Mouse (Mus musculus) hindbrain, embryonic 16.5 days (tissue): ENCODE data around the gene Taar2. TPM values are rescaled to one million over a fixed set of nuclear protein-coding genes. Genes with fewer than 3 reads are reported as not detected.

ENCODE experiments used
- ATAC-seq: fragments of 200-750 bp; cut with Nextera tagmentation; 2 replicates; pipeline ENCODE4 v1.8.0; 2017; ENCODE audit warnings: moderate TSS enrichment, moderate library complexity
- H3K27ac ChIP-seq: fragments of 300-500 bp; sonication (generic); 2 replicates; pipeline ENCODE4 v1.5.1; 2014; ENCODE audit warnings: low read depth, mild to moderate bottlenecking, control low read depth, low read length, moderate library complexity
- H3K27me3 ChIP-seq: fragments of 300-500 bp; sonication (generic); replicated peaks from 2 replicates; pipeline ENCODE4 v1.6.1; 2014; ENCODE audit warnings: low read length; ENCODE audit not compliant: control insufficient read depth, insufficient read depth
- H3K36me3 ChIP-seq: fragments of 300-500 bp; sonication (generic); 2 replicates; pipeline ENCODE4 v1.6.1; 2014; ENCODE audit warnings: mild to moderate bottlenecking, low read length, moderate library complexity, mixed read lengths; ENCODE audit not compliant: control insufficient read depth, insufficient read depth
- H3K4me1 ChIP-seq: fragments of 300-500 bp; sonication (generic); 2 replicates; pipeline ENCODE4 v1.6.1; 2014; ENCODE audit warnings: low read depth, low read length; ENCODE audit not compliant: control insufficient read depth, insufficient read depth
- H3K4me2 ChIP-seq: fragments of 300-500 bp; sonication (generic); 2 replicates; pipeline ENCODE4 v1.6.1; 2014; ENCODE audit warnings: mild to moderate bottlenecking, low read length, control low read depth, moderate library complexity
- H3K4me3 ChIP-seq: fragments of 300-500 bp; sonication (generic); 2 replicates; pipeline ENCODE4 v1.5.1; 2014; ENCODE audit warnings: mild to moderate bottlenecking, low read length, control low read depth, moderate library complexity
- H3K9ac ChIP-seq: fragments of 300-500 bp; sonication (generic); 2 replicates; pipeline ENCODE4 v1.6.1; 2014; ENCODE audit warnings: low read depth, mild to moderate bottlenecking, control low read depth, low read length, moderate library complexity
- H3K9me3 ChIP-seq: fragments of 300-500 bp; sonication (generic); 2 replicates; pipeline ENCODE4 v1.6.1; 2014; ENCODE audit warnings: mild to moderate bottlenecking, low read length, moderate library complexity; ENCODE audit not compliant: control insufficient read depth
- WGBS: fragments of 180-500 bp; shearing (Covaris S2); extraction: QIAGEN DNeasy Blood & Tissue Kit; methylation state at CpG from one replicate; pipeline ENCODE4 v1.1.7; 2014; 5-methylcytosine and 5-hydroxymethylcytosine counted together
- polyA plus RNA-seq: library from polyadenylated mRNA; unstranded; fragments of >200 nt; fragmentation: Nextera tagmentation; extraction: Ambion mirVana; gene quantifications from 2 replicates; pipeline ENCODE4 v1.2.1, GENCODE M21; 2015

The Taar2 gene
- polyA plus RNA-seq, 1 experiment from 2014 or later, result not detected

DNA sequence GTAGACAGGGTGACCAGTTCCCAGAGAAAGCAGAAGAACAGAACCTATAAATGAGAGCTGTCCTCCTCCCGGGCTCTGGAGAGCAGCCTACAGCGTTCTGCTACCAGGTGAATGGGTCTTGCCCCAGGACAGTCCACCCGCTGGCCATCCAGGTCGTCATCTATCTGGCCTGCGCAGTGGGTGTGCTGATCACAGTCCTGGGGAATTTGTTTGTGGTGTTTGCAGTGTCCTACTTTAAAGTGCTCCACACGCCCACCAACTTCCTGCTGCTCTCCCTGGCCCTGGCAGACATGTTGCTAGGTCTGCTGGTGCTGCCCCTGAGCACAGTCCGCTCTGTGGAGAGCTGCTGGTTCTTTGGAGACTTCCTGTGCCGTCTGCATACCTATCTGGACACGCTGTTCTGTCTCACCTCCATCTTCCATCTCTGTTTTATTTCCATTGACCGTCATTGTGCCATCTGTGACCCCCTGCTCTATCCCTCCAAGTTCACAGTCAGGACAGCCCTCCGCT, 32.3 kb downstream of the Taar2 start, which contains the start of gene Taar5:
Gene Taar5 (plus strand): TSS at position 51 of the 510 bp plus-strand sequence.
- 90% methylated on average over 11 of the region's 11 CpGs for WGBS
- H3K27ac ChIP-seq, result no peak within 1 kb of the TSS
- no peak within 1 kb of the TSS for H3K9ac ChIP-seq
- H3K4me3 ChIP-seq, result no peak within 1 kb of the TSS
- H3K4me2 ChIP-seq, result no peak within 1 kb of the TSS
- no peaks in the 10 kb centered on the region for H3K9me3 ChIP-seq
- ATAC-seq, result no peak
- H3K36me3 ChIP-seq, result no peaks in the 10 kb centered on the region
- no peaks in the 10 kb centered on the region for H3K27me3 ChIP-seq
- H3K4me1 ChIP-seq, result no peaks in the 10 kb centered on the region

DNA sequence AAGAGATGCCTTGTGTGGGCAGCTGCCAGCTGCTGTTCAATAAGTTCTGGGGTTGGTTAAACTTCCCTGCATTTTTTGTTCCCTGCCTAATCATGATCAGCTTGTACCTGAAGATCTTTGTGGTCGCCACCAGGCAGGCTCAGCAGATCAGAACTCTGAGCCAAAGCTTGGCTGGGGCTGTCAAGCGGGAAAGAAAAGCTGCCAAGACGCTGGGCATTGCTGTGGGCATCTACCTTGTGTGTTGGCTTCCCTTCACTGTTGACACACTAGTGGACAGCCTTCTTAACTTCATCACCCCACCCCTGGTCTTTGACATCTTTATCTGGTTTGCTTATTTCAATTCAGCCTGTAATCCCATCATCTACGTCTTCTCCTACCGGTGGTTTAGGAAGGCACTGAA, 32.9 kb downstream of the Taar2 start:
- ATAC-seq, result no peak
- H3K36me3 ChIP-seq, result no peaks in the 10 kb centered on the region
- no peak overlapping the region for H3K9ac ChIP-seq
- H3K4me2 ChIP-seq, result no peak overlapping the region
- no peaks in the 10 kb centered on the region for H3K9me3 ChIP-seq
- no peak overlapping the region for H3K27ac ChIP-seq
- H3K27me3 ChIP-seq, result no peaks in the 10 kb centered on the region
- 90% methylated on average over 5 of the region's 5 CpGs for WGBS
- H3K4me1 ChIP-seq, result no peaks in the 10 kb centered on the region
- H3K4me3 ChIP-seq, result no peak overlapping the region

- WGBS, result 43% methylated on average over 4 of the region's 4 CpGs
Observed at GRCm38 (mm10) chr10:23977958-23978357, 39.6 kb downstream of the Taar2 start.

DNA sequence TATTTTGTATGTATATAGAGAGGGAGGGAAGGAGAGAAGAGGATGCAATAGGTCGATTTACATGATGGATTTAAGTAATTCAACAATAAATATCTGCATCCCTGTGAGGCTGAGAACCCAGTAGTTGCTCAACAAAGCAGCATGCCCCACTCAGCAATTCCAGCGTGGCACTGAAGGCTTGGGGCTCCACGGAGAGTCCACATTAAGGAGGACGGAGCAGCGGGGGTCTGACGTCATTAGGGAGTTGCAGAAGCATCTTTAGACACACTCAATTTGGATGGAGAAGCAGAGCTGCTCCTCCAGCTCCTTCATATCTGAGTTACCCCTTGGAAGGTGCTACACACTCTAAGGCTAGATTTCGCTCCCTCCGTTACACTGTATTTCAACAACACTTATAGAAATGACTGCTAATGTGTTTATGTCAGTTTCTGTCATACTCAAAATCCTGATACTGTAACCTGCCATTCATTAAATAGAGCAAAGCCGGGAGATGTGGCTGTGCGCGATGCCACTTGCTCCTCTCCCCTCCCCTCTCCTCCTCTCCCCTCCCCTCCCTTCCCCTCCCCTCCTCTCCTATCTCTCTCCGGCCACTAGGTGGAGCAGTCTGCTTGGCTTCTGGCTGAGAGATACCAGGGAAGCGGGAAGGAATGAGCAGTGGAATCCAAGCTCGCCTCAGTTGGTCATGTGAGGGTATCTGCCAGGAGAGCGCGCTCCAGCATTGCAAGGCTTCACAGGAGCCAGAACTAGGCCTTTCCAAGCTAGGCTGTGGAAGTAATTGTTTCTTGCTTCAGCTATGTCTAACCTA, 40.7 kb downstream of the Taar2 start:
- WGBS, result 44% methylated on average over 16 of the region's 16 CpGs
- no peak overlapping the region for H3K9ac ChIP-seq
- no peaks in the 10 kb centered on the region for H3K4me1 ChIP-seq
- no peak overlapping the region for H3K4me3 ChIP-seq
- no peaks in the 10 kb centered on the region for H3K27me3 ChIP-seq
- H3K4me2 ChIP-seq, result no peak overlapping the region
- no peaks in the 10 kb centered on the region for H3K9me3 ChIP-seq
- H3K27ac ChIP-seq, result no peak overlapping the region
- H3K36me3 ChIP-seq, result no peaks in the 10 kb centered on the region
- ATAC-seq, result peak; percentile 87

More at GRCm38 (mm10) chr10:23977958-23978357, 39.6 kb downstream of the Taar2 start:
- Histone ChIP-seq H3K27me3 (no peaks in the 10 kb centered on the region), H3K4me2 (no peak overlapping the region), H3K36me3 (no peaks in the 10 kb centered on the region), H3K9ac (no peak overlapping the region), H3K27ac (no peak overlapping the region), H3K4me1 (no peaks in the 10 kb centered on the region), H3K4me3 (no peak overlapping the region), H3K9me3 (no peaks in the 10 kb centered on the region)
- ATAC-seq, result no peak

- no peaks in the 10 kb centered on the region for H3K4me1 ChIP-seq
- 69% methylated on average over 8 of the region's 8 CpGs for WGBS
- H3K27ac ChIP-seq, result no peak within 1 kb of the TSS
- no peaks in the 10 kb centered on the region for H3K9me3 ChIP-seq
- no peak for ATAC-seq
- H3K9ac ChIP-seq, result no peak within 1 kb of the TSS
- H3K4me2 ChIP-seq, result no peak within 1 kb of the TSS
- no peak within 1 kb of the TSS for H3K4me3 ChIP-seq
- no peaks in the 10 kb centered on the region for H3K27me3 ChIP-seq
- H3K36me3 ChIP-seq, result no peaks in the 10 kb centered on the region
Observed at GRCm38 (mm10) chr10:23985546-23985945, 47.2 kb downstream of the Taar2 start, which contains the start of gene Taar6. Gene Taar6, minus strand, starts transcription at chr10:23985646.

- Histone ChIP-seq H3K36me3 (no peaks in the 10 kb centered on the region), H3K4me3 (no peak overlapping the region), H3K27ac (no peak overlapping the region), H3K27me3 (no peaks in the 10 kb centered on the region), H3K9ac (no peak overlapping the region), H3K4me2 (no peak overlapping the region), H3K4me1 (no peaks in the 10 kb centered on the region), H3K9me3 (no peaks in the 10 kb centered on the region)
- no peak for ATAC-seq
- 84% methylated on average over 5 of the region's 5 CpGs for WGBS
Observed at GRCm38 (mm10) chr10:23986419-23986818, 48.0 kb downstream of the Taar2 start.

Other genes with a start within 250 kb of the Taar2 start
- 82.7 and 89.6 TPM in 2 replicates for gene Rps12, start 151.3 kb upstream of the Taar2 start, polyA plus RNA-seq
- gene Slc18b1, start 141.6 kb upstream of the Taar2 start, polyA plus RNA-seq, result 18.9 and 20.2 TPM in 2 replicates
- 0.14 TPM in 1 of 2 replicates, not detected in the other for gene Vnn3, start 87.1 kb upstream of the Taar2 start, polyA plus RNA-seq
- gene Vnn1, start 43.9 kb upstream of the Taar2 start, polyA plus RNA-seq, result 0.35 and 0.73 TPM in 2 replicates
- not detected in 2 replicates for gene Taar1, start 18.2 kb upstream of the Taar2 start, polyA plus RNA-seq
- gene Taar3, start 11.0 kb downstream of the Taar2 start, polyA plus RNA-seq, result not detected in 2 replicates
- gene Taar4, start 21.9 kb downstream of the Taar2 start, polyA plus RNA-seq, result not detected in 2 replicates
- gene Taar5, start 32.1 kb downstream of the Taar2 start, polyA plus RNA-seq, result 0.15 TPM in 1 of 2 replicates, not detected in the other
- gene Taar6, start 47.1 kb downstream of the Taar2 start, polyA plus RNA-seq, result not detected in 2 replicates
- gene Taar7a, start 54.9 kb downstream of the Taar2 start, polyA plus RNA-seq, result not detected in 2 replicates
- not detected in 2 replicates for gene Taar7b, start 61.4 kb downstream of the Taar2 start, polyA plus RNA-seq
- not detected in 2 replicates for gene Taar7d, start 88.7 kb downstream of the Taar2 start, polyA plus RNA-seq
- gene Taar7e, start 99.0 kb downstream of the Taar2 start, polyA plus RNA-seq, result not detected in 2 replicates
- gene Taar7f, start 110.9 kb downstream of the Taar2 start, polyA plus RNA-seq, result not detected in 2 replicates
- not detected in 2 replicates for gene Taar8a, start 137.9 kb downstream of the Taar2 start, polyA plus RNA-seq
- not detected in 2 replicates for gene Taar8b, start 153.7 kb downstream of the Taar2 start, polyA plus RNA-seq
- gene Taar8c, start 163.3 kb downstream of the Taar2 start, polyA plus RNA-seq, result not detected in 2 replicates
- gene Taar9, start 171.0 kb downstream of the Taar2 start, polyA plus RNA-seq, result not detected in 2 replicates
- 336 and 358 TPM in 2 replicates for gene Stx7, start 210.7 kb downstream of the Taar2 start, polyA plus RNA-seq